Mouse (Mus musculus) lung, postnatal 0 days (tissue): ENCODE measurements around the gene Slc25a13.

ENCODE experiments used
- CTCF ChIP-seq: IDR thresholded peaks from 2 replicates; pipeline ENCODE4 v1.5.1; 2016; ENCODE audit warnings: antibody characterized with exemption, mild to moderate bottlenecking
- EP300 ChIP-seq: IDR thresholded peaks from 2 replicates; pipeline ENCODE4 v1.6.1; 2016; ENCODE audit warnings: antibody characterized with exemption, mild to moderate bottlenecking, control low read depth

DNA sequence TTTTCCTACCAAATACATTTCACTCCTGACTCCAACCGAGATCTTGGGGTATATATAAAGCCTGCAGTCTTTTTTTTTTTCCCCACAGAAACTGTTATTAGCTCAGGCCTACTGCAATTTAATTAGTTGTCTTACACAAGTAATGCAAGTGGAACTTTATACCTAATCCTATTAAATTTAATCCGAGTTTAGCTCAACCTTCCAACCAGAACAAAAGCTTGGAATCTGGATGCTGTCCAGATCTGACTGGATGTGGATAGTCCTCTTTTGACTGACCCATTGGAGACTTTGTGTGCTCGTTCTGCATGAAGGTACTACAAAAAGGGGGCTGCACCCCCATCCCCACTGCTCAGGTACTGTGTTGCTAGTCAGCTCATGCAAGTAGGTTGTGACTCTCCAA is 163.0 kb downstream of the Slc25a13 start:
- TF ChIP-seq CTCF = no peak
- TF ChIP-seq EP300 = no peak
